Mouse (Mus musculus) kidney, postnatal 0 days (tissue): ENCODE measurements around the gene Zfp579. TPM values are rescaled to one million over a fixed set of nuclear protein-coding genes. Genes with fewer than 3 reads are reported as not detected.
A peak's percentile ranks its signal among the peaks of the same experiment; 100 is the strongest.

Experiments
- ATAC-seq: fragments of 200-750 bp; cut with Nextera tagmentation; replicated peaks from 2 replicates; pipeline ENCODE4 v1.8.0; 2017; ENCODE audit warnings: low read depth, moderate number of reproducible peaks, moderate TSS enrichment, moderate library complexity; ENCODE audit not compliant: low FRiP score
- DNase-seq: peaks from one replicate; pipeline ENCODE4 v3.0.0-alpha.2; 2016; ENCODE audit warnings: low spot score
- H3K27ac ChIP-seq: fragments of 300-500 bp; sonication (generic); 2 replicates; pipeline ENCODE4 v1.5.1; 2014; ENCODE audit warnings: mild to moderate bottlenecking
- H3K27me3 ChIP-seq: fragments of 300-500 bp; sonication (generic); 2 replicates; pipeline ENCODE4 v1.6.1; 2014; ENCODE audit warnings: low read length, mixed read lengths; ENCODE audit not compliant: insufficient read depth
- H3K36me3 ChIP-seq: fragments of 300-500 bp; sonication (generic); 2 replicates; pipeline ENCODE4 v1.6.1; 2014; ENCODE audit warnings: low read length, mixed read lengths; ENCODE audit not compliant: insufficient read depth
- H3K4me1 ChIP-seq: fragments of 300-500 bp; sonication (generic); replicated peaks from 2 replicates; pipeline ENCODE4 v1.6.1; 2014; ENCODE audit warnings: antibody characterized with exemption, low read length, mixed read lengths; ENCODE audit not compliant: insufficient read depth
- H3K4me2 ChIP-seq: fragments of 300-500 bp; sonication (generic); 2 replicates; pipeline ENCODE4 v1.6.1; 2014; ENCODE audit warnings: mild to moderate bottlenecking, low read length, moderate library complexity, mixed read lengths
- H3K4me3 ChIP-seq: fragments of 300-500 bp; sonication (generic); replicated peaks from 2 replicates; pipeline ENCODE4 v1.5.1; 2014; ENCODE audit warnings: low read depth, low read length
- H3K9ac ChIP-seq: fragments of 300-500 bp; sonication (generic); 2 replicates; pipeline ENCODE4 v1.6.1; 2014; ENCODE audit warnings: low read depth, low read length
- H3K9me3 ChIP-seq: fragments of 300-500 bp; sonication (generic); replicated peaks from 2 replicates; pipeline ENCODE4 v1.6.1; 2016; ENCODE audit warnings: low read length, inconsistent platforms, mixed read lengths
- CTCF ChIP-seq: IDR thresholded peaks from 2 replicates; pipeline ENCODE4 v1.5.1; 2016; ENCODE audit warnings: antibody characterized with exemption, low read depth, mild to moderate bottlenecking, moderate library complexity
- WGBS: fragments of 180-500 bp; shearing (Covaris S2); extraction: QIAGEN DNeasy Blood & Tissue Kit; methylation state at CpG from one replicate; pipeline ENCODE4 v1.1.7; 2014; 5-methylcytosine and 5-hydroxymethylcytosine counted together
- polyA plus RNA-seq: library from polyadenylated mRNA; unstranded; fragments of >200 nt; fragmentation: Nextera tagmentation; extraction: Ambion mirVana; gene quantifications from 2 replicates; pipeline ENCODE4 v1.2.1, GENCODE M21; 2015

The Zfp579 gene
- polyA plus RNA-seq, 1 experiment from 2014 or later, result 21.3 TPM

GRCm38 (mm10) chr7:4953815-4954445 lies 42.0 kb downstream of the Zfp579 start:
- H3K9ac ChIP-seq, result no peak overlapping the region
- no peak overlapping the region for H3K4me3 ChIP-seq
- H3K9me3 ChIP-seq, result no peaks in the 10 kb centered on the region
- H3K4me1 ChIP-seq, result no peaks in the 10 kb centered on the region
- 18% methylated on average over 10 of the region's 10 CpGs for WGBS
- no peak for DNase-seq
- no peaks in the 10 kb centered on the region for H3K27me3 ChIP-seq
- no peak; the same call in 1 of the 2 replicates for ATAC-seq
- no peak for TF ChIP-seq CTCF
- H3K27ac ChIP-seq, result no peak overlapping the region
- H3K36me3 ChIP-seq, result no peaks in the 10 kb centered on the region
- H3K4me2 ChIP-seq, result no peak overlapping the region

- Histone ChIP-seq H3K4me2 (no peak overlapping the region), H3K4me3 (no peak overlapping the region), H3K27ac (no peak overlapping the region), H3K4me1 (no peaks in the 10 kb centered on the region), H3K36me3 (no peaks in the 10 kb centered on the region), H3K27me3 (no peaks in the 10 kb centered on the region), H3K9me3 (no peaks in the 10 kb centered on the region), H3K9ac (no peak overlapping the region)
- no peak for ATAC-seq
- no peak for TF ChIP-seq CTCF
- WGBS, result 82% methylated on average over 19 of the region's 19 CpGs
- no peak for DNase-seq
Measured at GRCm38 (mm10) chr7:4950561-4951342, 45.2 kb downstream of the Zfp579 start.

DNA sequence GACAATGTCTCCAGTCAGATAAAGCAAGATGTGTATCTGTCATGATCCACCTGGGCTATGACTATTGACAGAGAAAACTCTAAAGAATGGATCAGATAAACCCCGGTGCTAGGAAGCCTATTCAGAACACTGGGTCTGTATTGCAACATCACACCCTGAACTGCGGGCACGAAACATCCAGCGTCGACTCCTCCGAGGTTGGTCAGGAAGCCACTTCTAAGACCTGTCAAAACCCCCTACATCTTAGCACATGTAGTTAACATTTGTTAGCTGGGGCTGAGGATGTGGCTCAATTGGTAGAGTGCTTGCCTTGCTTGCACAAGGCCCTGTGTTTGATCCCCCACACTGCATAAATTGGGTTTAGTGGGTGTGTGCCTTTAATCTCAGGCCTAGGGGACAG lies 47.6 kb downstream of the Zfp579 start:
- DNase-seq (no peak), ATAC-seq (no peak)
- Histone ChIP-seq H3K9me3 (no peaks in the 10 kb centered on the region), H3K27me3 (no peaks in the 10 kb centered on the region), H3K4me3 (no peak overlapping the region), H3K27ac (no peak overlapping the region), H3K4me1 (no peaks in the 10 kb centered on the region), H3K9ac (no peak overlapping the region), H3K36me3 (no peaks in the 10 kb centered on the region), H3K4me2 (no peak overlapping the region)
- WGBS, result 61% methylated on average over 6 of the region's 6 CpGs
- TF ChIP-seq CTCF, result no peak

DNA sequence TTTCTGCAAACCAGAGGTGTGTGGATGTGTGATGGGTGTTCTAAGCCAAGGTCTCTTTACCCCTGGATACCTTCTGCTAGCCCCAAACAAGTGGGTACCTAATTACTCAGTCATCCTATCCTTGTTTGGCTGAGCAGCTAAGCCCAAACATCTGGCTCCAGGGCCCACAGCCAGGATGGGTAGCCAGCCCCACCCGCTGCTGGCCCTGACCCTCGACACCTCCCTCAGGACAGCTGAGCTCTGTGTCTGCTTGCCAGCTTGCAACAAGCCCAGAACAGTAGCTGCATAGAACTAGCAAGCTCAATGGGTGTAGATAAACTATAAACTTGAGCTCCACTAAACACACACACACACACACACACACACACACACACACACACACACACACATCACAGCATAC lies 48.1 kb downstream of the Zfp579 start:
- no peak for ATAC-seq
- Histone ChIP-seq H3K4me3 (no peak overlapping the region), H3K9me3 (no peaks in the 10 kb centered on the region), H3K9ac (no peak overlapping the region), H3K4me2 (no peak overlapping the region), H3K27me3 (no peaks in the 10 kb centered on the region), H3K27ac (no peak overlapping the region), H3K36me3 (no peaks in the 10 kb centered on the region), H3K4me1 (no peaks in the 10 kb centered on the region)
- DNase-seq, result no peak
- no peak for TF ChIP-seq CTCF
- WGBS, result 36% methylated on average over 2 of the region's 2 CpGs

DNA sequence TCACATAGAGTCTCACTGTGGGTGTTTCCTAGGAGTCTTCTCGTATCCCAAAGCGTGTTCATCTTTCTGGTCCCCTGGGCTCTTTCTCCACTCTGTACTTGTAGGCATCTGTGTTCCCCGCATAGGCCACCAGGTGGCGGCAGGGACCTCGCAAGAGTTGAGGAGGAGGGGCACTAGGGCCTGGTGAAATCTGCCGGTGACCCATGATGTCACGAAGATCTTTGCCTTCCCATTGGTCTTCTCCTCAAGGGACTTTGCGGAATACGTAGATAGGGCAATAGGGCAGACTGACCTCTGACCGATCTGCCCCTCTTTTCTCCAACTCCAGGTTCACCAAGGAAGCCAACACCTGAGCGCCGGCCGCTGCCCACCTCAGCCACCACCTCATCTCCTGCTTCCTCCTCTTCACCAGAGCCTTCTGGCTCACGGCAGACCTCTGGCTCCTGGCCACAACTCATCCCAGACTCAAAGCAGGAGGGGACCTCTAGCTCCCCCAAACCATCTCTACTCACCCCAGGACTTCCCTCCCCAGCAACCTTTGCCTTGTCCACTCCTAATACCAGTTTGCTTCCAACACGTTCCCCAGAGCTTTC lies 52.6 kb downstream of the Zfp579 start:
- Histone ChIP-seq H3K4me1 (no peaks in the 10 kb centered on the region), H3K9me3 (no peaks in the 10 kb centered on the region), H3K9ac (no peak overlapping the region), H3K27me3 (no peaks in the 10 kb centered on the region), H3K4me2 (peak overlapping the region; percentile 48), H3K36me3 (no peaks in the 10 kb centered on the region), H3K4me3 (no peak overlapping the region), H3K27ac (no peak overlapping the region)
- TF ChIP-seq CTCF, result peak; percentile 99
- DNase-seq, result peak; percentile 95
- peak; percentile 84 for ATAC-seq
- WGBS, result 18% methylated on average over 15 of the region's 15 CpGs

DNA sequence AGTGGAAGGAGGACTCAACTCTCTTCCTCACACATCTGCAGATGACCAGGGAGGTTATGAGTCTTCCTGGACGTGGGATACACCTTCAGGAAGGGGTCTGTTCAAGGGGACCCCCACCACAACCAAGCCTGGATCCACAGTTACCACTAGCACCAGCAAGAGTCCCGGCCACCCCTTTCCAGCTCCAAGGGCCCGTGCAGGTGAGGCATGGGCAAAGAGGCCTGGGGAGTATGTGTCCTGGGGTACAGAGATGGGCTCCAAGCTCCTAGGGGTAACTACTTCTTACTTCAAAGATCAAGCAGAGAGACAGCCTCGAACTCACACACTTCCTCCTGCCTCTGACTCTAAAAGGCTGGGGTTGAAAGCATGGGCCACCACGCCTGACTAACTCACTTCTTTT lies 53.3 kb downstream of the Zfp579 start:
- H3K36me3 ChIP-seq, result no peaks in the 10 kb centered on the region
- ATAC-seq, result no peak
- no peaks in the 10 kb centered on the region for H3K9me3 ChIP-seq
- H3K9ac ChIP-seq, result no peak overlapping the region
- WGBS, result 57% methylated on average over 5 of the region's 5 CpGs
- H3K27me3 ChIP-seq, result no peaks in the 10 kb centered on the region
- H3K4me2 ChIP-seq, result no peak overlapping the region
- TF ChIP-seq CTCF, result no peak
- no peak overlapping the region for H3K4me3 ChIP-seq
- no peaks in the 10 kb centered on the region for H3K4me1 ChIP-seq
- no peak for DNase-seq
- no peak overlapping the region for H3K27ac ChIP-seq
